Mouse (Mus musculus): ENCODE results near the gene Ssna1.
"Not testable (repeated sequence)": the region's sequence is repeated elsewhere in the genome, so short reads cannot be mapped to it uniquely, and the experiment has no call there.

- not testable (repeated sequence) for TF ChIP-seq MAX (IDR thresholded peaks at IDR 0.05); CTCF (IDR thresholded peaks at IDR 0.05; ENCODE audit: control insufficient read depth, insufficient read depth, insufficient read length); FOSL1 (IDR thresholded peaks at IDR 0.05; ENCODE audit: insufficient read depth, low read length, poor library complexity, severe bottlenecking); CEBPB (IDR thresholded peaks at IDR 0.05; ENCODE audit: low read depth); USF1 (IDR thresholded peaks at IDR 0.05; ENCODE audit: low read depth); MYOD1 (IDR thresholded peaks at IDR 0.05; ENCODE audit: control insufficient read depth, insufficient read length, low read depth)
Observed at GRCm38 (mm10) chr2:25257250-25257649, 15.0 kb downstream of the Ssna1 start.

Measured in C2C12 (cell line).